Mouse (Mus musculus) forebrain, embryonic 11.5 days (tissue): ENCODE data around the gene Zfp981. TPM values are rescaled to one million over a fixed set of nuclear protein-coding genes. Genes with fewer than 3 reads are reported as not detected.
"Not testable (repeated sequence)": the region's sequence is repeated elsewhere in the genome, so short reads cannot be mapped to it uniquely, and the experiment has no call there.

ENCODE experiments used
- ATAC-seq: fragments of 200-750 bp; cut with Nextera tagmentation; replicated peaks from 2 replicates; pipeline ENCODE4 v1.8.0; 2017; ENCODE audit warnings: moderate TSS enrichment; ENCODE audit not compliant: low FRiP score
- DNase-seq: peaks from one replicate; pipeline ENCODE4 v3.0.0-alpha.2; 2017; ENCODE audit warnings: low spot score
- H3K27ac ChIP-seq: fragments of 300-500 bp; sonication (generic); 2 replicates; pipeline ENCODE4 v1.5.1; 2014; ENCODE audit warnings: low read depth, low read length
- H3K27me3 ChIP-seq: fragments of 300-500 bp; sonication (generic); 2 replicates; pipeline ENCODE4 v1.6.1; 2014; ENCODE audit warnings: mild to moderate bottlenecking, low read length, mixed read lengths; ENCODE audit not compliant: control insufficient read depth, insufficient read depth
- H3K36me3 ChIP-seq: fragments of 300-500 bp; sonication (generic); 2 replicates; pipeline ENCODE4 v1.6.1; 2014; ENCODE audit warnings: mild to moderate bottlenecking, low read length, moderate library complexity, mixed read lengths; ENCODE audit not compliant: control insufficient read depth, insufficient read depth
- H3K4me1 ChIP-seq: fragments of 300-500 bp; sonication (generic); replicated peaks from 2 replicates; pipeline ENCODE4 v1.6.1; 2014; ENCODE audit warnings: low read length, mixed read lengths; ENCODE audit not compliant: control insufficient read depth, insufficient read depth
- H3K4me2 ChIP-seq: fragments of 300-500 bp; sonication (generic); 2 replicates; pipeline ENCODE4 v1.6.1; 2014; ENCODE audit warnings: low read depth, mild to moderate bottlenecking, low read length, moderate library complexity, mixed read lengths; ENCODE audit not compliant: severe bottlenecking
- H3K4me3 ChIP-seq: fragments of 300-500 bp; sonication (generic); 2 replicates; pipeline ENCODE4 v1.5.1; 2014; ENCODE audit warnings: low read depth, low read length
- H3K9ac ChIP-seq: fragments of 300-500 bp; sonication (generic); 2 replicates; pipeline ENCODE4 v1.6.1; 2014; ENCODE audit warnings: low read length
- H3K9me3 ChIP-seq: fragments of 300-500 bp; sonication (generic); 2 replicates; pipeline ENCODE4 v1.6.1; 2016; ENCODE audit warnings: low read length, mixed read lengths; ENCODE audit not compliant: control insufficient read depth
- WGBS: fragments of 180-500 bp; shearing (Covaris S2); extraction: QIAGEN DNeasy Blood & Tissue Kit; methylation state at CpG from one replicate; pipeline ENCODE4 v1.1.7; 2014; 5-methylcytosine and 5-hydroxymethylcytosine counted together
- polyA plus RNA-seq: library from polyadenylated mRNA; unstranded; fragments of >200 nt; fragmentation: Nextera tagmentation; extraction: Ambion mirVana; gene quantifications from 2 replicates; pipeline ENCODE4 v1.2.1, GENCODE M21; 2014

The Zfp981 gene
- not detected in 2 replicates for polyA plus RNA-seq

GRCm38 (mm10) chr4:146501727-146502126 lies at the start of gene Zfp981:
Gene Zfp981 (plus strand): TSS chr4:146502027.
- DNase-seq, H3K27ac ChIP-seq, H3K9ac ChIP-seq, ATAC-seq, H3K4me3 ChIP-seq, H3K4me2 ChIP-seq, H3K4me1 ChIP-seq, H3K36me3 ChIP-seq, H3K27me3 ChIP-seq: not testable (repeated sequence)
- peaks cover 21% of the 10 kb centered on the region for H3K9me3 ChIP-seq
- WGBS, result 88% methylated on average over 4 of the region's 4 CpGs

GRCm38 (mm10) chr4:146452576-146452975 lies 49.3 kb upstream of the Zfp981 start:
- H3K9ac ChIP-seq, ATAC-seq, H3K27me3 ChIP-seq, H3K4me3 ChIP-seq, H3K36me3 ChIP-seq, H3K4me2 ChIP-seq, H3K27ac ChIP-seq, H3K4me1 ChIP-seq: not testable (repeated sequence)
- DNase-seq, result peak; percentile 53
- 91% methylated on average over 2 of the region's 2 CpGs for WGBS
- H3K9me3 ChIP-seq, result peaks cover 39% of the 10 kb centered on the region

- ATAC-seq, result not testable (repeated sequence)
- DNase-seq, result peak; percentile 40
Measured at GRCm38 (mm10) chr4:146454170-146454569, 47.7 kb upstream of the Zfp981 start.

GRCm38 (mm10) chr4:146454896-146455295 lies 46.9 kb upstream of the Zfp981 start:
- Histone ChIP-seq H3K4me3 (no peak overlapping the region), H3K9me3 (peaks cover 48% of the 10 kb centered on the region), H3K27me3 (no peaks in the 10 kb centered on the region), H3K9ac (no peak overlapping the region), H3K27ac (no peak overlapping the region), H3K4me2 (no peak overlapping the region), H3K36me3 (no peaks in the 10 kb centered on the region), H3K4me1 (no peaks in the 10 kb centered on the region)
- DNase-seq, result peak; percentile 47
- ATAC-seq, result peak; percentile 24
- WGBS, result 54% methylated on average over 2 of the region's 2 CpGs

More at GRCm38 (mm10) chr4:146454170-146454569, 47.7 kb upstream of the Zfp981 start:
- not testable (repeated sequence) for H3K27ac ChIP-seq, H3K36me3 ChIP-seq, H3K4me2 ChIP-seq, H3K9ac ChIP-seq, H3K4me3 ChIP-seq, H3K4me1 ChIP-seq, H3K27me3 ChIP-seq
- 55% methylated on average over 1 of the region's 1 CpGs for WGBS
- H3K9me3 ChIP-seq, result peaks cover 45% of the 10 kb centered on the region

- H3K36me3 ChIP-seq, result no peaks in the 10 kb centered on the region
- peak; percentile 36 for ATAC-seq
- H3K4me2 ChIP-seq, result no peak overlapping the region
- no peak overlapping the region for H3K4me3 ChIP-seq
- no peaks in the 10 kb centered on the region for H3K4me1 ChIP-seq
- H3K9me3 ChIP-seq, result peaks cover 49% of the 10 kb centered on the region
- no peak overlapping the region for H3K9ac ChIP-seq
- DNase-seq, result peak; percentile 67
- H3K27ac ChIP-seq, result no peak overlapping the region
- WGBS, result 94% methylated on average over 7 of the region's 7 CpGs
- no peaks in the 10 kb centered on the region for H3K27me3 ChIP-seq
Measured at GRCm38 (mm10) chr4:146455321-146455721, 46.5 kb upstream of the Zfp981 start.

GRCm38 (mm10) chr4:146456061-146456726 lies 45.6 kb upstream of the Zfp981 start:
- H3K4me1 ChIP-seq, result no peaks in the 10 kb centered on the region
- H3K9me3 ChIP-seq, result peaks cover 52% of the 10 kb centered on the region
- H3K27ac ChIP-seq, result no peak overlapping the region
- H3K27me3 ChIP-seq, result no peaks in the 10 kb centered on the region
- H3K4me3 ChIP-seq, result no peak overlapping the region
- H3K9ac ChIP-seq, result no peak overlapping the region
- ATAC-seq, result no peak
- no peaks in the 10 kb centered on the region for H3K36me3 ChIP-seq
- peak; percentile 47 for DNase-seq
- WGBS, result 76% methylated on average over 4 of the region's 4 CpGs
- H3K4me2 ChIP-seq, result no peak overlapping the region

- no peak overlapping the region for H3K27ac ChIP-seq
- H3K9ac ChIP-seq, result no peak overlapping the region
- H3K4me1 ChIP-seq, result no peaks in the 10 kb centered on the region
- WGBS, result 67% methylated on average over 2 of the region's 2 CpGs
- no peak overlapping the region for H3K4me3 ChIP-seq
- peaks cover 52% of the 10 kb centered on the region for H3K9me3 ChIP-seq
- ATAC-seq (no peak), DNase-seq (peak; percentile 19)
- no peaks in the 10 kb centered on the region for H3K27me3 ChIP-seq
- no peaks in the 10 kb centered on the region for H3K36me3 ChIP-seq
- H3K4me2 ChIP-seq, result no peak overlapping the region
Measured at GRCm38 (mm10) chr4:146457126-146457525, 44.7 kb upstream of the Zfp981 start.

GRCm38 (mm10) chr4:146457720-146458119 lies 44.1 kb upstream of the Zfp981 start:
- no peak overlapping the region for H3K4me3 ChIP-seq
- peak; percentile 15; the same call in 1 of the 2 replicates for ATAC-seq
- H3K27me3 ChIP-seq, result no peaks in the 10 kb centered on the region
- DNase-seq, result peak; percentile 56
- WGBS, result 70% methylated on average over 1 of the region's 1 CpGs
- H3K4me2 ChIP-seq, result no peak overlapping the region
- H3K4me1 ChIP-seq, result no peaks in the 10 kb centered on the region
- H3K36me3 ChIP-seq, result no peaks in the 10 kb centered on the region
- no peak overlapping the region for H3K9ac ChIP-seq
- peaks cover 48% of the 10 kb centered on the region for H3K9me3 ChIP-seq
- no peak overlapping the region for H3K27ac ChIP-seq

- H3K27me3 ChIP-seq, H3K4me2 ChIP-seq, H3K9ac ChIP-seq, H3K4me3 ChIP-seq, ATAC-seq, H3K4me1 ChIP-seq, H3K27ac ChIP-seq, H3K36me3 ChIP-seq: not testable (repeated sequence)
- 84% methylated on average over 5 of the region's 5 CpGs for WGBS
- peak; percentile 48 for DNase-seq
- peaks cover 38% of the 10 kb centered on the region for H3K9me3 ChIP-seq
Measured at GRCm38 (mm10) chr4:146459822-146460221, 42.0 kb upstream of the Zfp981 start.
